Mouse (Mus musculus): Measurements from ENCODE around the gene Gm49322. TPM values are rescaled to one million over a fixed set of nuclear protein-coding genes. Genes with fewer than 3 reads are reported as not detected.
A peak's percentile ranks its signal among the peaks of the same experiment; 100 is the strongest.

Gm49322 gene
- total RNA-seq, 2 experiments from 2014 or later: 2.6 to 3.0 TPM

- DNase-seq (ENCODE audit: low spot score in 2 of 2): no peak
Measured at GRCm38 (mm10) chr10:80650392-80650791, 44.6 kb downstream of the Gm49322 start.

GRCm38 (mm10) chr10:80653156-80653720 is 47.4 kb downstream of the Gm49322 start:
- no peak for DNase-seq (ENCODE audit: low spot score in 2 of 2)

GRCm38 (mm10) chr10:80654866-80655265 is 49.0 kb downstream of the Gm49322 start:
- no peak for DNase-seq (ENCODE audit: low spot score in 2 of 2)

- no peak for DNase-seq (ENCODE audit: low spot score in 2 of 2)
Measured at GRCm38 (mm10) chr10:80655406-80656129, 49.7 kb downstream of the Gm49322 start.

- peak; percentile 95 to 97 for DNase-seq (ENCODE audit: low spot score in 2 of 2)
Measured at GRCm38 (mm10) chr10:80656130-80656862, 50.5 kb downstream of the Gm49322 start.

- DNase-seq (ENCODE audit: low spot score in 2 of 2): no peak
Measured at GRCm38 (mm10) chr10:80656863-80657623, 51.2 kb downstream of the Gm49322 start, which contains the start of gene Btbd2. Gene Btbd2, minus strand, starts transcription at chr10:80657071.

- DNase-seq (ENCODE audit: low spot score in 2 of 2): no peak
Measured at GRCm38 (mm10) chr10:80658194-80658840, 52.5 kb downstream of the Gm49322 start.

- DNase-seq (ENCODE audit: low spot score in 2 of 2): no peak
Measured at GRCm38 (mm10) chr10:80658841-80659202, 53.0 kb downstream of the Gm49322 start.

GRCm38 (mm10) chr10:80659213-80659612 is 53.4 kb downstream of the Gm49322 start:
- peak; percentile 74 to 80 for DNase-seq (ENCODE audit: low spot score in 2 of 2)

- DNase-seq (ENCODE audit: low spot score in 2 of 2): no peak
Measured at GRCm38 (mm10) chr10:80661149-80661548, 55.3 kb downstream of the Gm49322 start.

- DNase-seq (ENCODE audit: low spot score in 2 of 2): no peak
Measured at GRCm38 (mm10) chr10:80663485-80664196, 57.8 kb downstream of the Gm49322 start.

GRCm38 (mm10) chr10:80664197-80665015 is 58.6 kb downstream of the Gm49322 start:
- DNase-seq (ENCODE audit: low spot score in 2 of 2): peak; percentile 69 to 79

- peak; percentile 65 to 67 for DNase-seq (ENCODE audit: low spot score in 2 of 2)
Measured at GRCm38 (mm10) chr10:80665016-80665380, 59.2 kb downstream of the Gm49322 start.

Small RNAs within 50 kb of the gene (microRNA-seq; reads per million reads assigned to microRNA genes)
- 0.95 to 2.4 reads per million in 2 experiments for gene Mir6912 (ENCODE audit: borderline number of aligned reads in 2 of 2)

Other genes starting within 250 kb of the Gm49322 start
- gene Plk5, start 249.6 kb upstream of the Gm49322 start, total RNA-seq (2021): under 1 TPM; 0.19 to 0.27 TPM
- gene Mex3d, start 218.4 kb upstream of the Gm49322 start, total RNA-seq (2021): 10 to 100 TPM; 16.6 to 18.0 TPM
- 100 to 1,000 TPM; 137 to 157 TPM for gene Mbd3, start 206.5 kb upstream of the Gm49322 start, total RNA-seq (2021)
- gene Uqcr11, start 199.2 kb upstream of the Gm49322 start, total RNA-seq (2021): 1,000 to 10,000 TPM in 1 of 2 experiments, 100 to 1,000 TPM in 1; 797 to 1,071 TPM
- 10 to 100 TPM; 32.9 to 44.2 TPM for gene Tcf3, start 172.4 kb upstream of the Gm49322 start, total RNA-seq (2021)
- not detected for gene Onecut3, start 111.2 kb upstream of the Gm49322 start, total RNA-seq (2021)
- 1 to 10 TPM in 1 of 2 experiments, under 1 TPM in 1; 0.80 to 1.1 TPM for gene Atp8b3, start 66.9 kb upstream of the Gm49322 start, total RNA-seq (2021)
- 10 to 100 TPM; 32.9 to 48.4 TPM for gene Rexo1, start 44.5 kb upstream of the Gm49322 start, total RNA-seq (2021)
- gene Klf16, start 28.7 kb upstream of the Gm49322 start, total RNA-seq (2021): 10 to 100 TPM; 11.3 to 12.3 TPM
- gene Abhd17a, start 15.7 kb upstream of the Gm49322 start, total RNA-seq (2021): 100 to 1,000 TPM in 1 of 2 experiments, 10 to 100 TPM in 1; 94.5 to 102 TPM
- gene Scamp4, start 3.1 kb upstream of the Gm49322 start, total RNA-seq (2021): 10 to 100 TPM; 49.7 to 54.4 TPM
- gene Adat3, start 3.1 kb upstream of the Gm49322 start, total RNA-seq (2021): 1 to 10 TPM; 1.8 to 2.1 TPM
- 100 to 1,000 TPM; 134 to 140 TPM for gene Csnk1g2, start 16.8 kb downstream of the Gm49322 start, total RNA-seq (2021)
- gene Btbd2, start 51.0 kb downstream of the Gm49322 start, total RNA-seq (2021): 10 to 100 TPM; 51.4 to 58.5 TPM
- gene Mknk2, start 72.1 kb downstream of the Gm49322 start, total RNA-seq (2021): 100 to 1,000 TPM; 162 to 331 TPM
- gene Mob3a, start 96.0 kb downstream of the Gm49322 start, total RNA-seq (2021): 10 to 100 TPM; 16.1 to 29.6 TPM
- gene Izumo4, start 96.2 kb downstream of the Gm49322 start, total RNA-seq (2021): 10 to 100 TPM; 11.0 to 18.0 TPM
- 100 to 1,000 TPM in 1 of 2 experiments, 10 to 100 TPM in 1; 97.1 to 104 TPM for gene Ap3d1, start 136.2 kb downstream of the Gm49322 start, total RNA-seq (2021)
- 10 to 100 TPM; 61.0 to 66.4 TPM for gene Dot1l, start 149.2 kb downstream of the Gm49322 start, total RNA-seq (2021)
- gene Sf3a2, start 192.2 kb downstream of the Gm49322 start, total RNA-seq (2021): 10 to 100 TPM; 47.8 to 50.5 TPM
- 10 to 100 TPM; 69.0 to 87.2 TPM for gene Plekhj1, start 192.6 kb downstream of the Gm49322 start, total RNA-seq (2021)
- gene Amh, start 199.2 kb downstream of the Gm49322 start, total RNA-seq (2021): 1 to 10 TPM in 1 of 2 experiments, under 1 TPM in 1; 0.83 to 1.5 TPM
- 1 to 10 TPM; 4.0 to 7.3 TPM for gene Jsrp1, start 207.5 kb downstream of the Gm49322 start, total RNA-seq (2021)
- 100 to 1,000 TPM; 903 to 981 TPM for gene Oaz1, start 220.6 kb downstream of the Gm49322 start, total RNA-seq (2021)
- gene Lingo3, start 238.0 kb downstream of the Gm49322 start, total RNA-seq (2021): 1 to 10 TPM; 4.1 to 6.3 TPM
- 10 to 100 TPM; 22.9 to 34.3 TPM for gene Lsm7, start 249.2 kb downstream of the Gm49322 start, total RNA-seq (2021)
- 10 to 100 TPM; 24.0 to 28.3 TPM for gene Sppl2b, start 249.3 kb downstream of the Gm49322 start, total RNA-seq (2021)